Mouse (Mus musculus) left cerebral cortex, postnatal 14 days (tissue): Measurements from ENCODE around the gene Epx. TPM values are rescaled to one million over a fixed set of nuclear protein-coding genes. Genes with fewer than 3 reads are reported as not detected.
"Not testable (repeated sequence)": the region's sequence is repeated elsewhere in the genome, so short reads cannot be mapped to it uniquely, and the experiment has no call there.

Experiments used
- DNase-seq, 2 experiments: peaks; one replicate each; pipeline ENCODE4 v3.0.0; 2021 to 2022; ENCODE audit warnings: low spot score in 2 of 2, mixed read lengths in 1 of 2
- intact Hi-C: fragments of 180-260 bp; cut with DNase I; formaldehyde crosslinking; loops from one replicate; pipeline ENCODE4 v1.15.1; 2025
- long read RNA-seq, 2 experiments: library from polyadenylated mRNA; stranded (forward); transcript quantifications; one replicate each; pipeline ENCODE4 v2.0.0; 2021
- total RNA-seq, 2 experiments: library from RNA; stranded (reverse); gene quantifications; 2 replicates each; pipeline ENCODE4 v1.2.3; 2021

Gene Epx
- total RNA-seq: under 1 TPM; 0.13 to 0.55 TPM
- long read RNA-seq, experiment 1: 0 reads
- long read RNA-seq, experiment 2: 0 reads

DNA sequence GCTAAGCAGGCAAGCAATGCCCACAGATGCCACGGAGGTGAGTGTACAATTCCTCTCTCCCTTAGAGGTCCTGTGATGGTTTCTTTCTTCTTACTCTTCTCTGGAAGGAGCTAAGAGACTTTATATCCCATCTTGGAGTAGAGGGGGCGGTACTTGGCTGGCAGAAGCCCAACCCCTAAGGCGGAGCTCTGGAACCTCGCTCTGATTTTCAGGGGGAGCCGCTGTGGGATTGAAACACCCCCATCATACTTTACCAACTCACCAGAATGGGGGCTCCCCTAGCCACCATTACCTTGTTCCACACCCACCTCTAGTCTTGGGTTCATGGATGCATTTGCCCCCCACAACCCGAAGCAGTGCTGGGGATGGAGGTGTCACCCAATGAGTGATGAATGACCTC, at the start of gene Epx:
Gene Epx, minus strand, starts transcription at position 101 of the 400 bp plus-strand sequence.
- intact Hi-C loops: no loop called here
- DNase-seq: no peak

DNA sequence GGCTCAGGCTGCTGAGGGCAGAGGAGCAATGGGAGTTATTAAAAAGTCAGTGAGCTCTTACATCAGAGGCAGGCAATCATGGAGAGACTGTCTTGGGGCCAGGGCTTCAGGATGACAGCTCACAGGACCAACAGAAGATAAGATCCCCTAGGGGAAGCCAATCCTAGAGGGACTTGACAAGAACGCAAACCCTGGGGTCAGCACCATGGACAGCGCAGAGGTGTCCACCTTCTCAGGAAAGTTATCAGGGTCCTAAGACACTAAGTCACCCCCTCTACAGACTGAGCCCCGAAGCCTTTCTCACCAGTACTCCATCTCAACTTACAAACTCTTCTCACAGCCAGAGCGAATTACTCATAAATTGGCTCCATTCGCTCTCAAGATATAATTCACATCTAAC, 45.6 kb upstream of the Epx start, which contains the start of gene Olfr464:
Gene Olfr464, minus strand, starts transcription at position 2 of the 400 bp plus-strand sequence.
- intact Hi-C loops: no loop called here

DNA sequence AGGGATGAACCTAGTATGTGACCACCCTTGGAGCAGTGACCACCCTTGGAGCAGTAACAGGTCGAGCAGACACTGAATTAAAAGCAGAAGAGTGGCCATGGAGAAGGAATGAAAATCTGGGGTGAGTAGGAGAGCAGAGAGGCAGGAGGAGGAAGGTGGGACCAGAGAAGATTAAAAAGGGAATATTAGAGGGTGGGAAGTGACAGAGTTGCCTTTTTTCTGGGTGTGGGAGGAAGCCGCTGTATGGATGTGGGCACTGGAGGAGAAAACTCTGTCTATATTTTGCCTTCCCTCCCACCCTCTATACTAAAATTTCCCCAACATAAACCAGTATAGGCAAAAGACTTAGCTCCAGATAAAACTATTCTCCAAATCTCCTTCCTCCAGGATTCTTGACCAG, 45.0 kb upstream of the Epx start:
- intact Hi-C loops: no loop called here
- peak in 1 of 2 experiments; percentile 26 for DNase-seq

More for the DNA sequence above, 45.6 kb upstream of the Epx start, which contains the start of gene Olfr464:
- DNase-seq: no peak

DNA sequence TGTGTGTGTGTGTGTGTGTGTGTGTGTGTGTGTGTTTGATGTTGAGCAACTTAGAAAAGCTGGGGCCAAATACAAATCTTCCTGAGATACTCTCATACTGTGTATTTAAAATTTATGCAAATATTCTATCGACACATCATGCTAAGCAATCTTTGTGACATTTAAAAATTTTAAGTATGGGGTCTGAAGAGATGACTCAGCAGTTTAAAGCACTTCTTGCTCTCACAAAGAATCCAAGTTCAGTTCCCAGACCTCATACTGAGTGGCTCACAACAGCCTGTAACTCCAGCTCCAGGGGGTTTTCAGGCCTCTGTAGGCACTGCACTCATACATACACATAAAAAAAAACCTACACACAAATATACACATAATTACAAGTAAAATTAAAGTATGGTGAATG, 40.7 kb upstream of the Epx start:
- intact Hi-C loops: no loop called here

DNA sequence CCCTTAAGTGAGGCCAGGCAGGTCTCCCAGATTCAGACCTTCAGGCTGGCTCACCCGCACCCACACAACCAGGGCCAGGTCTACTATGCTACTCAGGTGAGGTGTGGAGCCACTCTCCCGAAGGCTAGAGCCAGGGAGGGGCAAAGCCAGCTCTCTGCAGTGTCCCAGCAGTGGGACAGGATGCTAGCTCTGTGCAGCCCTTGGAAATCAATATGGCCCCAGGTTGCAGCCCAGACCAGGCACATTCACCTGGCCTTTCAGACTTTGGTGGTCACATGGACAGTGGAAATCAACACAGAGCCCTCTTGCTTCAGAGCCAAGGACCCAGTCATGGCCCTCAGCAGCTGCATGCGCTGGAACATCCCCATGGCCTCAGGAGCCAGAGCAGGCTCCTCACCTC, 29.0 kb upstream of the Epx start:
- intact Hi-C loops: no loop called here
- DNase-seq: no peak

More for the DNA sequence above, 40.7 kb upstream of the Epx start:
- DNase-seq: no peak

DNA sequence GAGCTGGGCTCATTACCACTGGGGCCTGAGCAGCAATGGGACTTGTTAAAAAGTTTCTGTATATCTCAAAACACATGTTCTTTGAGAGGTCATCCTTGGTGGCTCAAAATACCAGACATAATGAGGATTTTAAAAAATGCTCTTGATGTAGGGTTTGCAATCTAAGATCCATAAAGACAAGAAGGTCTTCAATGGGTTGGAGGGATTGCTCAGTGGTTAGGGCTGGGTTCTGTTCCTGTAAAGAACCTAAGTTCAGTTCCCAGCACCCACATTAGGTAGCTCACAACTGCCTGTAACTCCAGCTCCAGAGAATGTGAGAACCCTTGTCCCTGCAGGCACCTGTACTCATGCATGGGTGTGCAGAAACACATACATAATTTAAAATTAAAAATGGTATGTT, 22.0 kb upstream of the Epx start, which contains the start of gene Olfr463:
Gene Olfr463, minus strand, starts transcription at position 101 of the 400 bp plus-strand sequence.
- DNase-seq: no peak
- intact Hi-C loops: no loop called here

DNA sequence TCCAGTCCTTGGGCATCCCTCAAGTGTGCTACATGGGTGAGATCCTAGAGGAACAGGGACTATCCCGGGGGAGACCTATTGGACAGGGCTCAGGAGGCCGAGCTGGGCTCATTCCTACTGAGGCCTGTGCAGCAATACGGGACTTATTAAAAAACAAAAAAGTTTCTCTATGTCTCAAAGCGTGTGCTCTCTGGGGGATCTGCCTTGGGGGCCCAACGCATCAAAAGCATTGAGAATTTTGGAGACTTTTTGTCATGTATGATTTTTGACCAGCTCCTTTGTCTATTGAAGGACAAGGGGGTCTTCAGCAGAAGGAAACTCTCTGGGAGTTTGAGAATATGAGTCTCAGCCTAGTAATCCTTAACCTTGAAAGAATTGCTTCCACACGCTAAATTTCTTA, 16.8 kb upstream of the Epx start, which contains the start of gene Olfr462:
Gene Olfr462, minus strand, starts transcription at position 101 of the 400 bp plus-strand sequence.
- intact Hi-C loops: no loop called here
- DNase-seq: no peak

DNA sequence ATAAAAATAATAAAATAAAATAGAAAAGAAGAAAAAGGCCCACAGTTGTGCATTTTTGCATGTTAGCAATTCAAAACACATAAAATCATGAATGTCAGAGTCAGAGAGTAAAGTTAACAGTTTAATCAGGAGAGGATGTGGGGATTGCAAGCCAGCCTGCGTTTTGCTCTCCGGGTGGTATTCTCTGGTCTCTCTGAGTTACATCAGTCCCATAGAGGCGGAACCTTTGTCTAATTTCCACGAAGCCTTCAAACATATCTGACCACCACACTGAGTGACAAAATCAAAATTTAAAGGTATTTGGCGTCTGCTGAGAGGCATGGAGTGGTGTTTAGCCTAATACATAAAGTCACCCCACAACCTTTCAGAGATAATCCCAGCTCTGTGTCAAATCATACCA, 9.5 kb upstream of the Epx start:
- DNase-seq: no peak
- intact Hi-C loops: no loop called here

DNA sequence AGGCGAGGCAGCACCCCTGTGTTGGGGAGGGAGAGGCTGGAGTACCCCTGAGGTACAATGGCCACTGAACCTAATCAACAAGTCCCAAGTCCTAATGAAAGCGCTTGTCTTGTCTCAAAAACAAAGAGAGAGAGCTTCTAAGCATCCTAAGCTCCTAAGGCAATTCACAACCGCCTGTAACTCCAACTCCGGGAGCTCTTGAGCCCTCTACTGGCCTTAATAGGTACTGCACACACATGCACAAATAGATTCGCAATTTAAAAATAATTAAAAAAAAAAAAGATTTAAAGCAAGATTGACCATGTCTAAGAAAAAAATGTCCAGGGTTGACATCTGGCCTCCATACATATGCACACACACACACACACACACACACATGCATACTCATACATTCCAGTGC, 8.2 kb upstream of the Epx start:
- intact Hi-C loops: no loop called here
- no peak for DNase-seq

DNA sequence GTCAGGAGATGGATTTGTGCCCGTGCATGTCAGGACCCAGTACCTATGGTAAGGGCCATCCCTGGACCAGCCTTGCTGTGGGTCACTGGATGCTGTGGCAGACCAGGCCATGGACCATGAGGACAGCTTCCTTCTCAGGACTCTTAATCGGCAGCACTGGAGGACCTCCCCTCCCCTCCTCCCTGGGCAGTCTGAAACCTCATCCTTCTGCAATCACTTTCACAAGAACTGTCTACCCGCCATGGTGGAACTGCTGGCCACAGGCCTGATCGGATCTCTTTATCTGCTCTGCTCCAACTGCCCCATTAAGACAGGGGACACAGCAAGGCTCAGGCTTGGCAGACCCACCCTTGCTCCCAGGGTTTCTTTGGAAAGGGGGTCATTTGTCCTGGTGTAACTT, 6.4 kb upstream of the Epx start:
- intact Hi-C loops: no loop called here

DNA sequence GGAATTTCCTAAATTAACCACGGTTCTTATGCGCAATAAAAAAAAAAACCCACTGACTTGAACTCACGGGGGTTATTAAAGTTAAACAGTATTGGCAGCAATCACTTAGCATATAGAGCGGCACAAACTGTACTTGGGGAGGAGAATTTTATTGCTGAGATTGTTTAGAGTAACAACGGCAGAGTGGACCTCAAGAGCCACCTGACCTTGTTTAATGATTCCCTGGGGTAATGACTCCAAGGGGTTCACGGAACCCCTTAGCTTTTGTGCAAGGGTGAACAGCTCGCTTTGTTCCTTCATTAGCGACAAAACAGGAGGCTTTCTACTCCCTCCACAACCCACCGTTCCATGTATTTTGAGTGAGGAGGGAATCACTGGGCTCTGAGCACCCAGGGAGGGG, 4.5 kb upstream of the Epx start:
- intact Hi-C loops: no loop called here
- no peak for DNase-seq

More for the DNA sequence above, 6.4 kb upstream of the Epx start:
- DNase-seq: no peak

DNA sequence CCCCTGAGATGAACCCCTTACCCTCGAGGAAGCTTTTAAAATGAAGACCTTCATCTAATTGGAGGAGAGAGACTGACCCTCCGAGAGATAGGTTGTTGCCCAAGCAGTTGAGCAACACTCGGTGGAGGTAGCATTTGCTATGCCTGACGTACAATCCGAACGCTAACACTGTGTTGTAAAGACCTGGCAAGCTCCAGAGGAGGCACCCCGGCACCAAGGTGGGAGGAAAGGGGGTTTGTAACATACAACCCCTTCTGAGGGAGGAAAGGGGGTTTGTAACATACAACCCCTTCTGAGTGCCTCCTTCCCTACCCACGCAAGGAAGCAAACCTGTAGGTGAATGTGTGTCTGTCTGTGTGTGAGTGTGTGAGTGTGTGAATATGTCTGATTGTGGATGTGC, 3.6 kb downstream of the Epx start:
- DNase-seq: no peak

DNA sequence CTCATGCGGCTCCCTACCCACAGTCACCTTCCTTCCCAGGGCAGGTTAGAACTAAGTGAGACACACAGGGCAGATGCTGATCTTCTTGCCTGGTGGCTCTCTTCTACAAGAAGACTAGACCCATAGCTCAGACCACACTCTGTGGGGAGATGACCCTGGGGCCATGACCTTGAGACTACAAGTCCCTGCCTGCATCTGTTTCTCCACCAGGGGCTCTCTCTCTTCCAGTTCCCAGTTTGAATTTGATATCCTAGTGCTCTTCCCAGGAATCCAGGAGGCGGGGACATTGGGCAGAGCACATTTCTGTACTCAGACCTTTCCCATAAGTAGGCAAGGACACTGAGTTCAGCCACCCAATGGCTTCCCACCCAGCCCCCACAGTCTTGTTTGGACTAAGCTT, 5.2 kb downstream of the Epx start:
- DNase-seq: no peak
- intact Hi-C loops: no loop called here

More for the DNA sequence above, 3.6 kb downstream of the Epx start:
- intact Hi-C loops: no loop called here

DNA sequence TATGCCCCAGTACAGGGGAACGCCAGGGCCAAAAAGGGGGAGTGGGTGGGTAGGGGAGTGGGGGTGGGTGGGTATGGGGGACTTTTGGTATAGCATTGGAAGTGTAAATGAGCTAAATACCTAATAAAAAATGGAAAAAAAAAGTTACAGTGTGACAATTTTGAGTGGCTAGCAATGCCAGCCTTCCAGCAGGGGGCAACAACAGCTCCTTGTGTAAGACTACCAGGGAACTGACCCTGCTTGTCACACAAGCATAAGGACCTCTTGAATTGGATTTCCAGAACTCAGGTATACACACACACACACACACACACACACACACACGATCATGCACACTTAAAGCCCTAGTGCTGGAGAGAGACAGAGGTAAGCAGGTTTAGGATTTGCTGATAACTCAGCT, 8.4 kb downstream of the Epx start:
- DNase-seq: peak in 1 of 2 experiments; percentile 14
- intact Hi-C loops: not testable (repeated sequence)

DNA sequence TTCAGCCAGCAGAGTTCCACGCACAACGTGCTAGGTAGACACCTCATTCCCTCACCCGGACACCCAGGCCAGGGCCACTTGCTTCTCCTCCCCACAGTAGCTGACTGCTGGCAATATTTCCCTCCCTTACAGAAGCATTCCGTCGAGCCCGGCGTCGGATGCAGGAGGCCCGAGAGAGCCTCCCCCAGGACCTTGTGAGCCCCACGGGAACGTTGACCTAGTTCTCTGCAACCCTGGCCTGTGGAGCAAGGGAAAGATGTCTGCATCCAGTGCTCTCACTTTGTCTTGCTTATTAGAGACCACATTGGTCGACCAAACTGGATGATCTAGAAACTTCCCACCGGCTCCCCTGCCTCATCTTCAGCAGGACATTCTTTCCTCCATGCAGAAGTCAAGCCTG, 12.5 kb downstream of the Epx start:
- intact Hi-C loops: no loop called here
- DNase-seq: no peak

DNA sequence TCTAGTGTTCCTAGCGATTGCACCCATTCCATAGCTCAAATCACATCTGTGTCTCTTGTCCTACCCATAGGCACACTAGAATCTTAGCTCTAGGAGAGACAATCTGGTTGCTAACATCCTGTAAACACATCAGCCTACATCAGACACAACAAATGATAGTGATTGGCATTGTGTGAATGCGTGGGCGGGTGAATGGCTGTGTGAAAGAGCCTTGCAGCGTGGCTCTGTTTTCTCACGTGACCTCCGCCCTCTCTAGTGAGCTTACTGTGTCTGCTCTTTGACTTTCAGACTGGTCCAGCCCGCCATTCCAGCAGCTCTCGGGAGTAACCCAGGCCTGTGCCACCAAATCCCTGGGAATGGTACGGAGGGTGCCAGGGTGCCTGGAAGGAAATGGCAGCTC, 14.9 kb downstream of the Epx start:
- peak in 1 of 2 experiments; percentile 12 for DNase-seq
- intact Hi-C loops: no loop called here

DNA sequence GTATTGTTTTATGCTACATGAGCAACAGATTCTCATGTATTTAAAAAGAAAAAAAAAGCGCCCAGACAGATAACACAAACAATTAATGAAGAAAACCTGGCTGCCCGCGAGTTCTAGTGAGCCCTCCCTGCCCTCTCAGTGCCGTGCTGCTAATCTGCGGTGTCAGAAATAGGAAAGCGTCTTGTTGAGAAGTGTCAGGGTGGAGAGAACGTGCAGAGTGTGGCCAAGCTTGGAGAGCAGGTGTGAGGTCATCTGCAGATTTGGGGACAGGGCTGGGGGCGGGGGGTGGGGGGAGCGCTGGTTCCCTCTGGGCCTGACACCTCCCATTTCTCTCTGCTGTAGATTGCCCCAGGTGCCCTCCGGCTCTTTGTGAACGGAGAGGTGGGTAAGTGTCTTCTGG, 16.1 kb downstream of the Epx start:
- intact Hi-C loops: no loop called here
- DNase-seq: no peak

DNA sequence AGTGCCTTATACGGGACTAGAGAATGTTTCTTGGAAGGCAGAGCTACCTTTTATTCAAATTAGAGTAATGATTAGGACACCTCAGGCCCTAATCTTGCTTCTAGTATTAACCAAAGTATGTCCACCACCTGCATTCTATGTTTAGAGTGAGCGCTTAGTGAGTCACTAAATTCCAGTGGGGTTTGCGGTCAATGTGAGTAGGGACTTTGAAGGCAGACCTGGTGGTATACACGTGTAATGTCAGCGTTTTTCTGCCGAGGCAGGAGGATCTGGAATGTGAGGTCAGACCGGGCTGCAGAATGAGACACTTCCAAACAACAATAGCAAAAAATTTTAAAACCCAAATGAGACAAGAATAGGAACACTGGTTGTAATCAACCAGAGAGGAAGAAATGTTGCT, 20.8 kb downstream of the Epx start:
- no peak for DNase-seq
- intact Hi-C loops: no loop called here

DNA sequence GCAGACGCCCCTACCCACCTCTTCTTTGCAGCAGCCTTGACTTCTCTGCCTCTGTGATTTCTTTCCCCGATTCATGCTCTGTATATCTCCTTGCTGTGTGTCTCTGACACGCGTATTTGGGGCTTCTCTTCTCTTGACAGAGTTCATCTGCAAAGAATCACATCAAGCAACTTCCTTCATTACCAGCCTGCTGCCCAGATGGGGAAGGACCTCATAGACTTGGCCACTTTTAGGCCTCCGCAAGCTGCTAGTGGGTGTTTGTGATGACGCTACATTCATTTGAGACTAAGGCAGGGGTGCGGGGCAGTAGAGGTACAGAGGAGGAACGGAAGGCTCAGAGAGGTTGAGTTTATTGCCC, 21.8 kb downstream of the Epx start:
- peak; percentile 19 to 33 for DNase-seq
- intact Hi-C loops: no loop called here

DNA sequence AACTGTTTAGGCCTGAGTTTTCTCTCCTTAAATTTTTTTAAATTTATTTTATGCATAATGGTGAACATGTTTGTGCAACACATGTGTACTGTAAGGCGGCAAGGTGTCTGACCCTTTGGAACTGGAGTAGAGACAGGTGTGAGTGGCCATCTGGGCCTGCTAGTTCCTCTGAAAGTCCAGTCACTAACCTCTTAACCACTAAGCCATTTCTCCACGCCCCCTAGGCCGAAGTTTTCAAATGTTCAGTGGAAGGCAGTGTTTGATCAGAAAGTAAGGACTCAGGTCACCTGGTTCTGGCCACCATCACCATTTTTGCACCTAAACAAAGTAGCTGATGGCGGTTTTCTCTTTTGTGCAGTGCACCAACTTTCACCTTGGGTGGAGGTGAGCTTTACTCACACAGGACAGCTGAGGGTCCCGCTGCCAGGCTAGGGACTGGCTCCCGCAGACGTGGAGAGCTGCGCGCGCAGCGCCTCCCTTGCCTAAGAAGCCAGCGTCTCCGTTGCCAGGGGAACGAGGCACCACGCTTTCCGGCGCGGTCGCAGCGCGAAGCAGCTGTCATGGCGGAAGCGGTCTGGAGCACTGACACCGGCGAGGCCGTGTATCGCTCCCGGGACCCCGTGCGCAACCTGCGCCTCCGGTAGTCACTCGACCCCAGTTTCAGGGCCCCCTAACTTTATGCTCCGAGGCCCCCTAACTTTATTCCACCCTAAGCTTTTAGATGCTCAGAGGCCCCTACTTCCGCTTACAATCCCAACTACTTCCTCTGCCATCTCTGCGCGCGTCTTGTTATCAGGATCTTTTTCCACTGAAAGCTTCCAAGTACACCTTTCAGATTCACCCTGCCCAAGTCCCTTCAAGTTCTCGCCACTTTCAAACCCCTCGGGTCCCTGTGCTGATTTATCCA, 22.4 kb downstream of the Epx start, which contains the start of gene Mks1:
Gene Mks1, plus strand, starts transcription at position 526 of the 907 bp plus-strand sequence.
- intact Hi-C loops: no loop called here
- DNase-seq: peak; percentile 91 to 94

DNA sequence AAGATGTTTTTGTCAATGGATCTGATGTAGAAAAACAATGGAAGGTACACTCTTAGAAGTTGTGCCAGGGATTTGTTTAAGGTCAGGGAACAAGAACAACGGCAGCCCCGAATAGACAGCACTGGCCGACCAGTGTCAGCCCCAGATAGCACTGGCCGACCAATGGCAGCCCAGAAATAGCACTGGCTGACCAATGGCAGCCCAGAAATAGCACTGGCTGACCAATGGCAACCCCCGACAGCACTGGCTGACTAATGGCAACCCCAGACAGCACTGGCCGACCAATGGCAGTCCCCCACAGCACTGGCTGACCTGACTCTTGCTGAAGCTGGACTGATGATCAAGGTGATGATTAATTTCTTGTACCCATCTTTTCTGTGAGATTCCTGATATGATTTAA, 27.5 kb downstream of the Epx start:
- no peak for DNase-seq
- intact Hi-C loops: no loop called here
